Mouse (Mus musculus) gonadal fat pad, adult 2 months (tissue): ENCODE results near the gene Hes7. TPM values are rescaled to one million over a fixed set of nuclear protein-coding genes. Genes with fewer than 3 reads are reported as not detected.

Source experiments
- DNase-seq: peaks from one replicate; pipeline ENCODE4 v3.0.0-alpha.2; 2012; ENCODE audit warnings: low read depth
- polyA plus RNA-seq: library from polyadenylated mRNA; depleted of rRNA; stranded (reverse); fragments of >200 nt; gene quantifications from 2 replicates; pipeline ENCODE4 v1.2.3, GENCODE M21; 2012

The Hes7 gene
- polyA plus RNA-seq, 1 experiment, result 0.11 TPM

- no peak for DNase-seq
Measured at GRCm38 (mm10) chr11:69119446-69120155, 603 bp upstream of the Hes7 start.

DNA sequence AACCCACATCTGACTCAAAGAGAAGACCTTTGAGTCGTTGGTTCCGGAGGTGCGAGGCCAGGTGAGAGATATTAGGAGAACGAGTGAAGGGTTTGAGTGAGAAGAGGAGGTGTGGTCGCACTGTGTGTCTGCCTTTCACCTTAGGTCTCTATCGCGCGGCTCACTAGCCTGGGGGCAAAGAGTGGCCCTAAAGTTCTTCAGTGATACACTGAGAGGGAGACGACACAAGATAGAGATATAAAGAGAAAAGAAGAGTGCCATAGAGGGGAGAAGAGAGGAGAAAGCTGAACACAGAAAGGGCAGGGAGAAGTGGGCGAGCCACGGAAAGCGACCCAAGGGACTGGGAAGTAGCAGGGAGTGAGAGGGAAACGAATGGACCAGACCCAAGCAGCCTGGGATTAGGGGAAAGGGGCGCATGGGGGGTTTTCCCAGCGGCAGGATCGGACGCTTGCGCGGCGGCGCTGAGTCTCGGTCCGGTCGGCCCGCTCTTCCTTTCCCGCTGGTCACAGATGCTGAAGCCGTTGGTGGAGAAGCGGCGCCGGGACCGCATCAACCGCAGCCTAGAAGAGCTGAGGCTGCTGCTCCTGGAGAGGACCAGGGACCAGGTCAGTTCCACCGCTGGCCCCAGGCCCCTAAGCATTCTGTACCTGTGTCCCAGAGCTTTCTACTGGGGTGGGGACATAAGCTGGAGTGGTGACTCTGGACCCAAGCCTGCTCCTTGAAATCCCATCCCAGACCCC is 967 bp downstream of the Hes7 start:
- no peak for DNase-seq

- no peak for DNase-seq
Measured at GRCm38 (mm10) chr11:69121741-69122335, 1.6 kb downstream of the Hes7 start.

- DNase-seq, result no peak
Measured at GRCm38 (mm10) chr11:69122336-69122951, 2.2 kb downstream of the Hes7 start, which contains the start of gene 9130213A22Rik. Gene 9130213A22Rik, minus strand, starts transcription at chr11:69122589.

DNA sequence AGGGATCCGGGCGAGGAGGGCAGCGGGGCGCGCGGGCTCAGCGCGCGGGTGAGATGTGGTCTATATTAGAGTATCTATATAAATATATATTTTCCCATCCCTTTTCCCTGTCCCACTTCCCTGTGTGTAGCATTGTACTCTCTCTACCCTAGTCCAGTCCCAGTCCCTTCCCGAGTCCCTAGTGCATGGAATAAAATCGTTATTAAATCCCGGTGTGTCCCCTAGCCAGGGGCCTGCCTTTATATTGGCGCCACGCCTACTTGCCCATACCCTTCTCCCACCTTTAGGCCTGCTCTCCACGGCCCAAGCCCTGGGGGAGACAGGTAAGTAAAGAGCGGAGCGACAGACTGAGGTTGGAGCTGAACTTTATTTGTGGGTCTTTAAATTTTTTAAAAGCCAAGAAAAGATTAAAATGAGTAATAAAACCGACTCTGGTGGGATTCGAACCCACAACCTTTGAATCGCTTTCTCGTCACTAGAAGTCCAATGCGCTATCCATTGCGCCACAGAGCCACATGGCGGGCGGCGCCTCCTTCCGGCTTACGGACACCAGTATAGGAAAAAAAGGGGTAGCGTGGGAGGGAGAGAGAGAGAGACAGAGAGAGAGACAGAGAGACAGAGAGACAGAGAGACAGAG is 3.0 kb downstream of the Hes7 start:
- DNase-seq, result no peak

GRCm38 (mm10) chr11:69123693-69124497 is 3.7 kb downstream of the Hes7 start:
- DNase-seq, result no peak

DNA sequence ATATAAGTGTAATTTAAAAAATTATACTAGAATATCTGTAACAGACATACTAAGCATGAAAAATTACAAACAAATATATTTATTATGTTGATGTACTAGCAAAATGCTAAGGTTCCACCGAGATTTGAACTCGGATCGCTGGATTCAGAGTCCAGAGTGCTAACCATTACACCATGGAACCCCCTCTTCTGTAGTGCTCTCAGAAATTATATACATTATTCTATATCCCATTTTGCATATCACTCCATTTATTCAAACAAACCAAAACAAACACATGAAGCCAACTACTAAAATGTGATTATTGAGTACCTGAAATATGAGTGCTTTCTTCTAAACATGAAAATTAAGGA is 4.3 kb downstream of the Hes7 start:
- no peak for DNase-seq

GRCm38 (mm10) chr11:69125041-69125851 is 5.0 kb downstream of the Hes7 start:
- DNase-seq, result no peak

GRCm38 (mm10) chr11:69125852-69125918 is 5.5 kb downstream of the Hes7 start, which contains the start of gene Aloxe3:
Gene Aloxe3, plus strand, starts transcription at chr11:69125896.
- no peak for DNase-seq

- no peak for DNase-seq
Measured at GRCm38 (mm10) chr11:69125919-69126705, 5.9 kb downstream of the Hes7 start.

DNA sequence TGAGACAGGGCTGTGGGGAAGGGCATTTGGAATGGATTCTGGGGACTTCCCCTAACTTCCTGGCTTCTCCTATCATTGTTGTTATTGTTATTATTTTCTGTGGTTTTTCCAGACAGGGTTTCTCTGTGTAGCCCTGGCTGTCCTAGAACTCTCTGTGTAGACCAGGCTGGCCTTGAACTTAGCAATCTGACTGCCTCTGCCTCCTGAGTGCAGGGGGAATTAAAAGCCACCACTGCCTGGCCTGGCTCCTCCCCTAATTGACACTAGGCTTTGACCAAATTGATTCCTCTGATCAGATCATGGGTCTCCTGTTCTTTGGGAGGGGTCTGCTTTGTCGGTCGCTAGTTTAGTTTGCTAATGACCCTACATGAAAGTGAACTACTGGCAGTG is 6.5 kb downstream of the Hes7 start:
- DNase-seq, result no peak

- DNase-seq, result no peak
Measured at GRCm38 (mm10) chr11:69128426-69129122, 8.4 kb downstream of the Hes7 start.

GRCm38 (mm10) chr11:69133566-69133922 is 13.3 kb downstream of the Hes7 start:
- no peak for DNase-seq

DNA sequence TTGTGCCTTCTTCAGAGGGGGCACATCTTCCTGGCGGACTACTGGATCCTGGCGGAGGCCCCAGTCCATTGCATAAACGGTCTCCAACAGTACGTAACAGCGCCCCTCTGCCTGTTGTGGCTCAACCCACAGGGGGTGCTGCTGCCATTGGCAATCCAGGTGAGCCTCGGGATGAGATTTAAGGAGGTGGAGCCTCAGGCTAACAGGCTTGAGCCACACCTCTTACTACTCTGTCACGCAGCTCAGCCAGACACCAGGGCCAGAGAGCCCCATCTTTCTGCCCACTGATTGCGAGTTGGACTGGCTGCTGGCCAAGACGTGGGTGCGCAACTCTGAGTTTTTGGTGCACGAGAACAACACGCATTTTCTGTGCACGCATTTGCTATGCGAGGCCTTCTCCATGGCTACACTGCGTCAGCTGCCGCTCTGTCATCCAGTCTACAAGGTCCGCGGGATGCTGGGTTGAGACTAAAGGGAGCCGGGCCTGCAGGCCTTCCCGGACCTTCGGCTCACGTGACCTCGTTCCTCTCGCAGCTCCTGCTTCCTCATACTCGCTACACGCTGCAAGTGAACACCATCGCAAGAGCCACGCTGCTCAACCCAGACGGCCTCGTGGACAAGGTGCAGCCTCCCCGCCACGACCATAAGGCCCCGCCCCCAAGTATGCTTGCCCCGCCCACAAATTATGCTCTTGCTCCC is 13.9 kb downstream of the Hes7 start:
- DNase-seq, result no peak

GRCm38 (mm10) chr11:69134622-69134968 is 14.4 kb downstream of the Hes7 start:
- DNase-seq, result no peak

GRCm38 (mm10) chr11:69135361-69135760 is 15.2 kb downstream of the Hes7 start:
- no peak for DNase-seq

DNA sequence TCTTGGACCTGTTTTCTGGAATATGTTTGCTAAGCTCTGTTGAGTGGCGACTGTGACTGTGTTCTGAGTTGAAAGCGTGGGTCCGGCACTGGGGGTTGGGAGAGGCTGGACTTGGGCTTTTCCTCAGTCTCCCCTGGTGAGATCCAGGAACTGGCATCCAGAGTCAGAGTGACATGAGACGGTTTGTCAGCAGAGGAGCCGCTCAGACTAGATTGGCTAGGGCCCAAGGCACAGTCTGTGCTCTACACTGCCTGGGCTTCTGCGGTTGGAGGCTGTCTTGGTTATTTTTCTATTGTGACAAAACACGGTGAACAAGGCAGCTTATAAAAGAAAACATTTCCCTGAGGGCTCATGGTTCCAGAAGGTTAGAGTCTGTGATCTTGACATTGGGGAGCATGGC is 27.3 kb downstream of the Hes7 start:
- DNase-seq, result no peak

GRCm38 (mm10) chr11:69148451-69148960 is 28.3 kb downstream of the Hes7 start:
- no peak for DNase-seq

GRCm38 (mm10) chr11:69149728-69150127 is 29.5 kb downstream of the Hes7 start:
- no peak for DNase-seq
